Mouse (Mus musculus) left cerebral cortex, adult 11 months (tissue): ENCODE measurements around the gene Gm21812.
"Not testable (repeated sequence)": the region's sequence is repeated elsewhere in the genome, so short reads cannot be mapped to it uniquely, and the experiment has no call there.

Experiments
- DNase-seq: peaks from one replicate; pipeline ENCODE4 v3.0.0; 2022; ENCODE audit warnings: low spot score

Gene Gm21812

GRCm38 (mm10) chrY:9347084-9347483 is at the start of gene Gm21812:
Gm21812 (minus strand) TSS chrY:9347184.
- not testable (repeated sequence) for DNase-seq
